Mouse (Mus musculus) liver, adult (tissue): ENCODE measurements around the gene Pip5kl1.

ENCODE experiments used
- GATA4 ChIP-seq: IDR thresholded peaks from 2 replicates; pipeline ENCODE4 v1.6.1; 2014; ENCODE audit warnings: mild to moderate bottlenecking, low read length; ENCODE audit not compliant: insufficient replicate concordance

Pip5kl1 gene

DNA sequence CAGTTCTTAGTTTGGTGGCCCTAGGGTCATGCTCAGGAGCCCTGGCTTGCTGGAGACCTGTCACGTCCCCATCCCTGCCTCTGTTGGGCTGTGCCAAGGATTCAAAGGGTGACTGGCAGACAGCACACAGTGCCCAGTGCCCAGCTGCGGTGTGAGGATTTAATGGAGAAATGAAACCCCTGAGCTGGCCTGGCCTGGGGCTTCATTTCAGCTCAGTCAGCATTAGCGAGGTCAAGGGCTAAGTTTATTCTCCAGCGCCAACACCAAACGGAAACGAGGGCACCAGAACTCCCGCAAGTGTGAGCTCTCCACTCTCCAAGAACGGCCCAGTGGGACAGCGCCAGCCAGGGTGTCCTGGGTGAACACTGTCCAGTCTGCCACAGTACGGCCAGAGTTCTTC lies 15.6 kb downstream of the Pip5kl1 start:
- no peak for TF ChIP-seq GATA4

DNA sequence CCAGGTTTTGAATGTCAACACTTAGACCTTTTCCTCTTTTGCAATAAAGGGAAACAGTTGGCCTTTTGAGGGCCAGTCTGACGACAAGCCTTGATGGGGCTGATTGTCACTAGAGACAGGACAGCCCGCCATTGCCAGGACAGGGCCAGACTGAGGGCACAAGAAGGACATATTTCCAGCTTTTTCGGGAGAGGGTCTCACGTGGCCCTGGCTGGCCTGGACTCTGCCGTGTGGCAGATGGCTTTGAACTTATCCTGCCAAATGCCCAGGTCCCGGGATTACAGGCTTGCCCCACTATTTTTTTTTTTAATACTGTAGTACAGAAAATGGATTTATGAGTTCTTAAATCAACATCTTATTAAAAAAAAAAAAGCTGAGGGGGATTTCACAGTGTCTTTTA lies 16.7 kb downstream of the Pip5kl1 start:
- TF ChIP-seq GATA4: no peak

DNA sequence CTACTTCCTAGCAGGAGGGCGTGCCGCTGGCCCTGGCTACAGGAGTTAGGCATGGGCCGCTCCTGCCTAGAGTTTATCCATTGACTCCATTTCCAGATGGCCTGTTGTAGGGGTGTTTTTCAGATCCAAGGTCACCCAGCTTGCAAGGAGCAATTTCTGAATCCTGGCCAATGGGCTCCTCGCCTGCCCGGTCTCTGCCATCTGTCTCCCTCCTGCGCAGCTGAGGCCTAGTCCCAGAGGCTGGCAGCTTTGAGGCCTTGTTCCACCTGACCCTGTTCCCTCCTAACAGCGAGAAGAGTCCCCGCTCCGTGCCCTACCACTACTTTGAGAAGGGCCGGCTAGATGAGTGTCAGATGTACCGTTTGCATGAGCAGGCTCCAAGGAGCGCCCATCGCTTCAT lies 22.1 kb downstream of the Pip5kl1 start:
- no peak for TF ChIP-seq GATA4

DNA sequence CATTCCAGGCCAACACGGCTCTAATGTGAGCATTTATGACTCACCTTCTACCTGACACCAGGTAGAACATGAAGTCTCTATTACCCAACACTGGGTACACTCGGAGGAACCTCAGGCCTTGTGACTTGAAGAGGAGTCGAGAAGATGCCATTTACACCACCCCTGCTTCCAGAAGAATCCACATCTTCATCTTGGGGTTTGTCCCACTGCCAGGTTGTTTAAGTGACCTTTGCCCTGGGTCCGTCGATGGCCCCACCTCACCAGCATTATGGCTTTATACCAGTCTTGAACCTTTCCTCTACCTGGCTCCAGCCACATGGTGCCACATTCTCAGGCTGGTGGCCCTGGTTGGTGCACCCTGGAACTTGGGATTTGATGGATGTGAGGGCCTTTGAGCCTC lies 22.7 kb downstream of the Pip5kl1 start:
- TF ChIP-seq GATA4: no peak

- no peak for TF ChIP-seq GATA4
These were observed 23.1 kb downstream of the Pip5kl1 start for GRCm38 (mm10) chr2:32597699-32598098.

GRCm38 (mm10) chr2:32598506-32598905 lies 23.9 kb downstream of the Pip5kl1 start:
- TF ChIP-seq GATA4: no peak

DNA sequence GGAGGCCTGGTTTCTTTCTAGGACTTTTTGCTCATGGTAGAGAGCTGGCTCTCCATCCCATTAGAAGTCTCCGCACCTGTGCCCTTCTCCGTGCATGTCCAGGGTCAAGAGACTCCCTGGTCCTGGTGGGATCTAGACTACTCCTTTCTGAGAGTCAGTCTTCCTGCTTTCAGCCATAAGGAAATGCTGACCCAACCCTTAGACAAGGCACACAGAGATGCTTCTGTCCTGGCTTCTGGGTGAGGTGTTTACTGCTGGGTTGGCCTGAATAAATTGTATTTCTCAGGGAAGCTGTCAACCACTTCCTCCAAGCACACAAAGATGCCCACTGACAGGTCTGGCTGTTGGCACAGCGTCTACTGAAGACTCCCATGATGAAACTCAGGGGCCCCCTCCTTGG lies 24.8 kb downstream of the Pip5kl1 start, which contains the start of gene St6galnac6:
TSS of gene St6galnac6 (plus strand) at position 301 of the 400 bp plus-strand sequence.
- TF ChIP-seq GATA4: no peak

DNA sequence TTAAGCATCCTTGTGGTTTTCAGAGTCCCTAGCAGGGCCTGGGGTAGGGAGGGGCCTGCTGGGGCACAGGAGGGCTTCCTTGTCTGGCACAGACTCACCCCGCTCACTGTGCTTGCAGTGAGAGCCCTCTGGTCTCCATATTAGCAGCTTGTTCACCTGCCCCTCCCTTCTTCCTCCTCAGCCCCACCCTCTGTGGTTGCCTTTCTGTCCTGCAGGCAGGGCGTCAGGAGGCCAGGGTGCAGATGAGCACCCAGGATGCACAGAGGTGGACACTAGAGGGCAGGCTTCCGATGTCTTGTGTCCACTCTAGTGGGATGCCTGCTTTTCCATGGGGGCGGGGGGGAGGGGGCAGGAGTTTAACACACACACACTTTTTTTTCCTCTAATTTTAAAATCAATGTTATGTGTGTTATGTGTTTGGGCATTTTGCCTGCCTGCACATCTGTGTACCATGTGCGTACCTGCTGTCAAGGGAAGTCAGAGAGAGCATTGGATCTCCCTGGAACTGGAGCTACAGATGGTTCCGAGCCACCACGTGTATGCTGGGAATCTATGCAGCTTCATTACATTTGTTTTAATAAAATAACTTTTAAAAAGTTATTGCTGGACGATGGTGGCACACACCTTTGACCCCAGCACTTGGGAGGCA lies 26.9 kb downstream of the Pip5kl1 start:
- no peak for TF ChIP-seq GATA4

- no peak for TF ChIP-seq GATA4
These were observed 28.0 kb downstream of the Pip5kl1 start for GRCm38 (mm10) chr2:32602600-32603054.

GRCm38 (mm10) chr2:32604631-32605030 lies 30.0 kb downstream of the Pip5kl1 start:
- no peak for TF ChIP-seq GATA4

DNA sequence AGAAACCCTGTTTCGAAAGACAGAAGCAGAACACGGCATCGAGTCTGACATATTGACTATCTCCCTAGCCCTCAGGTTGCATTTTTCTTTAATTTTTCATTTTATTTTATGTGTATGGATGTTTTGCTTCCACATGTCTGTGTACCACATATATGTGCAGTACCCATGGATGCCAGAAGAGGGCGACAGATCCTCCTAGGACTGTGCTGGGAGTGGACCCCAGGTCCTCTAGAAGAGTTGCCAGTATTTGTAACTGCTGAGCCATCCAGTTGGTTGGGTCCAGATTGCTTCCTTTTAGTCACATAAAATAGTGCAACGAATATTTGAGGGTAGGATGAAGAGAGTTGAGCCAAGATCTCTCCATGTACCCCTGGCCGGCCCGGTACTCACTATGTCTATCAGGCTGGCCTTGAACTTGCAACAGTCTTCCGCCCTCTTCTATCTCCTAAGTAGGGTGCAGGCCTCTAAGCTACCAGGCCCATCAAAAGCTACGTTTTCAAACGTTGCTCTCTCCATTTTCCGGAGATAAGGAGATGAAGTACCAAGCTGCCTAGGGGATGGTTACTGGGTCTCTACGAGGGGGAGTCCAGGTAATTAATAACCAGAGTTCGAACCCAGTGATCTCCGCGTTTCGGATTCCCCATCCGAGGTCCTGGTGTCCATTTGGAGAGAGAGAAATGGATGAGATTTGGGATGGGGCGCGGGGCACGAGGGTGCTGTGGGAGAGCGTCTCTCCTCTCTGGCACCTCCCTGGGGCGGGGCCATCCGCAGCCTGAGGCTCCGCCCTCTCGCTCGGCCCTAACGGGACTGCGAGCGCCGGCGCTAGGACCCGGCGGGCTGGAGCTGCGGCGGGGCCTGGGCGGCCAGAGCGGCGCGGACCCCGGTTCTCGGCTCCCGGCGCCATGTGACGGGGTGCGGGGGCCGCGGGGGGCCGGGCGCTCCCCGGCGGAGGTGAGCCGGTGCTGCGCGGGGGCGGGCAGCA lies 31.9 kb downstream of the Pip5kl1 start:
- no peak; the same call in 1 of the 2 replicates for TF ChIP-seq GATA4

- TF ChIP-seq GATA4: no peak
These were observed 32.8 kb downstream of the Pip5kl1 start for GRCm38 (mm10) chr2:32607262-32607947.

- no peak for TF ChIP-seq GATA4
These were observed 33.7 kb downstream of the Pip5kl1 start for GRCm38 (mm10) chr2:32608141-32608777.

GRCm38 (mm10) chr2:32608778-32609435 lies 34.3 kb downstream of the Pip5kl1 start:
- no peak for TF ChIP-seq GATA4
